12 mouse cellular contexts compared by ENCODE assay signal in genomic region chr12:80787604-80788003, GRCm38 (mm10). TPM values are rescaled to one million over a fixed set of nuclear protein-coding genes. Genes with fewer than 3 reads are reported as not detected.
A peak's percentile ranks its signal among the peaks of the same experiment; 100 is the strongest.
DNase-seq lines count a peak whose midpoint lies in the region; ATAC-seq lines count a peak whose summit lies in the region.
"Had no signal": no experiment of that assay in that cellular context is flagged by ENCODE, and none has a peak within 500 bp of the region (broad histone marks: within the 10 kb centered on the region; RNA-seq: fewer than 3 reads in every experiment).

No protein-coding gene starts in this region.

- ATAC-seq in kidney, embryonic 15.5 days (replicated peaks; ENCODE audit: low FRiP score), result no peak
- ATAC-seq in stomach, embryonic 15.5 days (ENCODE audit: insufficient read depth, low FRiP score, low read depth), result no peak
- ATAC-seq: forebrain, embryonic 15.5 days had no signal

- H3K4me2 ChIP-seq in kidney, embryonic 15.5 days, result no peak overlapping the region
- peak overlapping the region; percentile 16; the same call in 1 of the 2 replicates for H3K4me2 ChIP-seq in stomach, embryonic 15.5 days
- H3K4me2 ChIP-seq: embryonic facial prominence, embryonic 12.5 days; forebrain, embryonic 15.5 days had no signal

- H3K27ac ChIP-seq in kidney, embryonic 15.5 days, result no peak overlapping the region
- no peak overlapping the region for H3K27ac ChIP-seq in stomach, embryonic 15.5 days
- H3K27ac ChIP-seq: embryonic facial prominence, embryonic 12.5 days; forebrain, embryonic 15.5 days; heart, adult 2 months had no signal

- peaks cover 23% of the 10 kb centered on the region for H3K4me1 ChIP-seq in kidney, embryonic 15.5 days
- H3K4me1 ChIP-seq in stomach, embryonic 15.5 days, result peaks cover 14% of the 10 kb centered on the region

- WGBS in kidney, embryonic 15.5 days, result 36% methylated on average over 11 of the region's 11 CpGs
- 38% methylated on average over 11 of the region's 11 CpGs for WGBS in stomach, embryonic 15.5 days

- no peaks in the 10 kb centered on the region for H3K9me3 ChIP-seq in kidney, embryonic 15.5 days (replicated peaks)
- no peaks in the 10 kb centered on the region for H3K9me3 ChIP-seq in stomach, embryonic 15.5 days
- H3K9me3 ChIP-seq: embryonic facial prominence, embryonic 12.5 days; forebrain, embryonic 15.5 days; megakaryocyte, embryonic 14.5 days had no signal

- no peak overlapping the region for H3K9ac ChIP-seq in kidney, embryonic 15.5 days
- no peak overlapping the region for H3K9ac ChIP-seq in stomach, embryonic 15.5 days
- H3K9ac ChIP-seq: embryonic facial prominence, embryonic 12.5 days; forebrain, embryonic 15.5 days had no signal

- no peak overlapping the region for H3K4me3 ChIP-seq in kidney, embryonic 15.5 days (replicated peaks)
- H3K4me3 ChIP-seq in stomach, embryonic 15.5 days (replicated peaks), result no peak overlapping the region
- H3K4me3 ChIP-seq: embryonic facial prominence, embryonic 12.5 days; forebrain, embryonic 15.5 days; heart, adult 2 months; megakaryocyte, embryonic 14.5 days had no signal

- DNase-seq in kidney, adult 11 months, result peak; percentile 81
- peak; percentile 66 to 69 for DNase-seq in cerebellum, postnatal 25 days
- peak; percentile 76 to 90 for DNase-seq in kidney, postnatal 25 days
- DNase-seq in T-cell, adult 2 months (ENCODE audit: low spot score), result no peak
- no peak for DNase-seq in spleen, postnatal 10 days (ENCODE audit: low spot score in 2 of 2)
- DNase-seq: heart, adult 2 months; lung, adult 18-20 months had no signal

- H3K27me3 ChIP-seq in kidney, embryonic 15.5 days, result 0 out of 2 replicates have a peak, but pooled peaks cover 10% of the 10 kb centered on the region
- H3K27me3 ChIP-seq in stomach, embryonic 15.5 days (replicated peaks), result no peaks in the 10 kb centered on the region
- H3K27me3 ChIP-seq: embryonic facial prominence, embryonic 12.5 days; forebrain, embryonic 15.5 days; megakaryocyte, embryonic 14.5 days had no signal

- H3K36me3 ChIP-seq in kidney, embryonic 15.5 days, result no peaks in the 10 kb centered on the region
- H3K36me3 ChIP-seq in stomach, embryonic 15.5 days, result no peaks in the 10 kb centered on the region
- H3K36me3 ChIP-seq: embryonic facial prominence, embryonic 12.5 days; forebrain, embryonic 15.5 days had no signal

RNA-seq across cellular contexts. Expression of gene Susd6, which starts 2.7 kb away (rescaled TPM):
- polyA plus RNA-seq in kidney, embryonic 15.5 days (2015; fragmentation: Nextera tagmentation; extraction: Ambion mirVana), result 15.2 and 15.6 TPM in 2 replicates
- polyA plus RNA-seq in stomach, embryonic 15.5 days (2015; fragmentation: Nextera tagmentation; extraction: Ambion mirVana), result 17.5 and 19.2 TPM in 2 replicates

RNA-seq across cellular contexts. Expression of gene Ccdc177, which starts 27.1 kb away (rescaled TPM):
- polyA plus RNA-seq in kidney, embryonic 15.5 days (2015; fragmentation: Nextera tagmentation; extraction: Ambion mirVana), result 0.14 and 0.17 TPM in 2 replicates
- polyA plus RNA-seq in stomach, embryonic 15.5 days (2015; fragmentation: Nextera tagmentation; extraction: Ambion mirVana), result 0.17 and 0.18 TPM in 2 replicates
- polyA plus RNA-seq: heart, adult 2 months had no signal

Comparison
In these comparisons a context has a peak if more than half of its experiments do, and no peak if none do; other contexts are left out.
1. DNase-seq: peak in kidney, adult 11 months (single experiment), cerebellum, postnatal 25 days (2 of 2) and kidney, postnatal 25 days (2 of 2); none in T-cell, adult 2 months (single experiment) and spleen, postnatal 10 days (0 of 2).